Mouse (Mus musculus) Patski (cell line): ENCODE data around the gene Rilp. TPM values are rescaled to one million over a fixed set of nuclear protein-coding genes. Genes with fewer than 3 reads are reported as not detected.

Experiments used
- ATAC-seq: fragments of 100-300 bp; one replicate; pipeline ENCODE4 v1.8.0; 2021
- CTCF ChIA-PET: fragments of 350-600 bp; sonication (Branson Sonifier 250); formaldehyde crosslinking; loops from one replicate; lab custom pipeline; 2022; ENCODE audit warnings: inconsistent platforms; lab: Charles Lee
- POLR2A ChIA-PET: fragments of 350-600 bp; sonication (Branson Sonifier 250); formaldehyde crosslinking; loops from one replicate; lab custom pipeline; 2022; ENCODE audit warnings: antibody characterized with exemption, inconsistent platforms; lab: Charles Lee
- DNase-seq: peaks from one replicate; pipeline ENCODE4 v3.0.0-alpha.2; 2011; ENCODE audit warnings: low read depth, low spot score
- H3K27me3 ChIP-seq: fragments of 371-371 bp; one replicate; pipeline ENCODE4 v1.5.1; 2021
- CTCF ChIP-seq: fragments of 100-300 bp; IDR thresholded peaks from one replicate; pipeline ENCODE4 v1.5.1; 2021
- in situ Hi-C: fragments of 300-500 bp; cut with MboI; formaldehyde crosslinking; loops from 3 replicates; pipeline ENCODE4 v1.11.1; 2018; ENCODE audit warnings: low pct_unique_long_range_greater_than_20kb, mixed read lengths
- polyA plus RNA-seq: library from polyadenylated mRNA; unstranded; gene quantifications from one replicate; pipeline ENCODE4 v1.2.3, GENCODE M21; 2021

Rilp gene
- 1.4 TPM for polyA plus RNA-seq

DNA sequence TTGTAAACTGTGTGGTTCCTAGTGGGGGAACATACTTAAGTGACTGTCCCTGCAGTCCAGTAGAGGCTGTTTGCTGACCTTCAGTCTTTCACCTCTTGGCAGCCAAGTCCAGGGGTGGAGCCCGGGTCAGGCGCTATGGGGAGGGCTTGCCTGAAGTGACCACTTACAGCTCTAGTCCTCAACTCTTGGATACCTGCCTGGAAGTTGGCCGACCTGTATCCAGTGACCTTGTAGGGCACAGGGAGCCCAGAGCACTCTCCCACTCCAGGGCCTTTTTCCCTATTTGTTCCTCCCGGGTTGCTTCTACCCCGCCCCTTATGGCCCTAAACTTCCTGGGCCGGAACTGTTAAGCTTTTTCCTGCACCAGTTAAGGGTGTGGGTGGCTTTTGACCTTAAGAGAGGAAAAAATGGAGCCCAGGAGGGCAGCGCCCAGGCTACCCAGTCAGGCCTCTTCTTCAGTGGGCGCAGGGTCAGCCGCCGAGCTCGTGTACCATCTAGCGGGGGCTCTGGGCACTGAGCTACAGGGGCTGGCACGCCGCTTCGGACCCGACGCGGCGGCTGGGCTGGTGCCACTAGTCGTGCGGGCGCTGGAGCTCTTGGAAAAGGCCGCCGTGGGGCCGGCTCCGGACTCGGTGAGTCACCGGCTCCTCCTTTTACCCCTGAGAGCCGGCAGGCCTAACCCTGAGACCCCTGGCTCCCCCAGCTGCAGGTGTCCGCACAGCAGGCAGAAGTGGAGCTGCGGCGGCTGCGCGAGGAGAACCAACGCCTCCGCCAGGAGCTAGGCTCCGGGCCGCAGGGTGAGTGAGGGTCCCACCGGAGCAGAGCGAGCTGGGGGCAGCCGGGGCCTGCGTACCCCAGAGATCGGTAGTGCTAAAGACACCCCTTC lies at the start of gene Rilp:
TSS of gene Rilp (plus strand) at position 354 of the 886 bp plus-strand sequence.
- ATAC-seq = peak; percentile 21
- DNase-seq = no peak
- ChIA-PET POLR2A (interaction anchor here (0.6 to 2.3 kb wide), 7 partner anchors 10 to 49 kb away, joined by 3 to 7 read pairs (median 5); partner anchors contain the start of genes Prpf8 and Tlcd2), CTCF (interaction anchor here (0.8 to 4.6 kb wide), 13 partner anchors 12 to 107 kb away, joined by 3 to 42 read pairs (median 4); partner anchors contain the start of genes Prpf8, Tlcd2 and Wdr81)
- in situ Hi-C loops = loop anchor here (10.0 kb wide), 1 partner anchor 105 kb away; no protein-coding TSS in a partner anchor
- TF ChIP-seq CTCF = no peak
- H3K27me3 ChIP-seq = no peaks in the 10 kb centered on the region

DNA sequence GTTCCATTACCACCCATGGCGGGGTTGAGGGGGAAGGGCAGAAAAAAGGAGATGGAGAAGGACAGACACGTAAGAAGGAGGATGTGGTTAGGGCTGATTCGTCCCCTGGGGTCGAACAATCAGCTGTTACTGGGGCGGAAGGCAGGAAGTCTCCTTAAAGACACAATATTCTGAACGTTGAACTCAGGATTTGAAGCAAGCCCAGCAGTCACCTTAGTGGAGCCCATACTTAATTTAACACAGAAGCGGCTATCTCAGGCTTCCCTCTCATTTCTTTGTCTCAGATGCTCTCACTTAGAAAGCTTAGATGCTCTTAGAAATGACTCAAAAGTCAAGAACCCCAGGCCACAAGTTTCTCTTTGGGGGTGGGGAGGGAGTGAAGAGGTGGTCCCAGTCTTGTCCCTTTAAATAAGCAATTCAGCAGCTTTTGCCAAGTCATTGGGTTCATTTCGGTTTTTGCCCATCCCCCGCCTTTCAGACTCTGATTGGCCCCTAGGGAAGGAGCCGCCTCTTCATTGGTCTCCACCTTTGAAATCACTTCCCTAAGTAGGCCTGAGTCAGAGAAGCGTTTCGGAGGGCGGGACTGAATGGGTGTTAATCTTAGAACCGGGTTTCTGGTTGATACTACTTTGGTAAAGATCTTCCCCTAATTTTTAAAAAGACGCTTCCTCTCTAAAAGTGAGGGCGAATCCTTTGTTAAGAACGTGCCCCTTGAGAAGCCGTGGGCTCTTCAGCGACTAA lies 49.6 kb upstream of the Rilp start:
- in situ Hi-C loops = loop anchor here (5.0 to 10.0 kb wide), 3 partner anchors 58 to 475 kb away; partner anchors contain the start of gene Ovca2
- TF ChIP-seq CTCF = no peak
- DNase-seq (no peak), ATAC-seq (peak; percentile 24)
- H3K27me3 ChIP-seq = no peaks in the 10 kb centered on the region
- ChIA-PET POLR2A (interaction anchor here (0.7 to 4.2 kb wide), 4 partner anchors 50 to 115 kb away, joined by 3 to 25 read pairs (median 4); partner anchors contain the start of genes Rilp, Rpa1 and Smyd4), CTCF (interaction anchor here (0.9 to 5.6 kb wide), 5 partner anchors 20 to 58 kb away, joined by 3 to 36 read pairs (median 4); partner anchors contain the start of gene Rilp)

GRCm38 (mm10) chr11:75460844-75461742 lies 48.8 kb upstream of the Rilp start, which contains the start of gene Tlcd2:
Gene Tlcd2, plus strand, starts transcription at chr11:75461715.
- no peak for TF ChIP-seq CTCF
- CTCF ChIA-PET = interaction anchor here (1.2 to 5.6 kb wide), 3 partner anchors 19 to 59 kb away, joined by 4 to 36 read pairs (median 4); partner anchors contain the start of gene Rilp
- peak; percentile 65 for ATAC-seq
- H3K27me3 ChIP-seq = no peaks in the 10 kb centered on the region
- peak; percentile 99 for DNase-seq
- POLR2A ChIA-PET = interaction anchor here (0.7 to 4.2 kb wide), 4 partner anchors 49 to 116 kb away, joined by 3 to 25 read pairs (median 4); partner anchors contain the start of genes Rilp, Rpa1 and Smyd4
- in situ Hi-C loops = loop anchor here (5.0 to 10.0 kb wide), 3 partner anchors 59 to 476 kb away; partner anchors contain the start of gene Ovca2

- POLR2A ChIA-PET = interaction anchor here (1.4 to 4.2 kb wide), 3 partner anchors 8 to 59 kb away, joined by 5 to 25 read pairs (median 6); partner anchors contain the start of gene Rilp
- ATAC-seq = peak; percentile 0
- no peaks in the 10 kb centered on the region for H3K27me3 ChIP-seq
- no peak for DNase-seq
- no peak for TF ChIP-seq CTCF
- CTCF ChIA-PET = interaction anchor here (1.2 to 5.6 kb wide), 3 partner anchors 19 to 60 kb away, joined by 4 to 36 read pairs (median 4); partner anchors contain the start of gene Rilp
- in situ Hi-C loops = loop anchor here (5.0 to 10.0 kb wide), 3 partner anchors 59 to 477 kb away; partner anchors contain the start of gene Ovca2
Observed at GRCm38 (mm10) chr11:75461743-75462252, 48.1 kb upstream of the Rilp start.

GRCm38 (mm10) chr11:75462253-75462783 lies 47.6 kb upstream of the Rilp start:
- DNase-seq (no peak), ATAC-seq (peak; percentile 33)
- CTCF ChIA-PET = interaction anchor here (1.4 to 1.8 kb wide), 2 partner anchors 49 to 270 kb away, joined by 4 to 6 read pairs; no protein-coding TSS in a partner anchor
- no peak for TF ChIP-seq CTCF
- H3K27me3 ChIP-seq = no peaks in the 10 kb centered on the region
- in situ Hi-C loops = loop anchor here (5.0 to 10.0 kb wide), 3 partner anchors 60 to 478 kb away; partner anchors contain the start of gene Ovca2
- POLR2A ChIA-PET = interaction anchor here (0.8 to 2.3 kb wide), 5 partner anchors 9 to 59 kb away, joined by 3 to 7 read pairs (median 5); partner anchors contain the start of gene Rilp

GRCm38 (mm10) chr11:75462865-75463336 lies 47.0 kb upstream of the Rilp start:
- TF ChIP-seq CTCF = no peak
- CTCF ChIA-PET = interaction anchor here (0.7 to 1.8 kb wide), 5 partner anchors 12 to 270 kb away, joined by 3 to 6 read pairs (median 4); no protein-coding TSS in a partner anchor
- H3K27me3 ChIP-seq = no peaks in the 10 kb centered on the region
- POLR2A ChIA-PET = interaction anchor here (0.6 to 1.5 kb wide), 8 partner anchors 9 to 292 kb away, joined by 3 to 7 read pairs (median 3); partner anchors contain the start of gene Rilp
- in situ Hi-C loops = loop anchor here (5.0 to 10.0 kb wide), 3 partner anchors 61 to 478 kb away; partner anchors contain the start of gene Ovca2
- ATAC-seq = peak; percentile 59
- no peak for DNase-seq

DNA sequence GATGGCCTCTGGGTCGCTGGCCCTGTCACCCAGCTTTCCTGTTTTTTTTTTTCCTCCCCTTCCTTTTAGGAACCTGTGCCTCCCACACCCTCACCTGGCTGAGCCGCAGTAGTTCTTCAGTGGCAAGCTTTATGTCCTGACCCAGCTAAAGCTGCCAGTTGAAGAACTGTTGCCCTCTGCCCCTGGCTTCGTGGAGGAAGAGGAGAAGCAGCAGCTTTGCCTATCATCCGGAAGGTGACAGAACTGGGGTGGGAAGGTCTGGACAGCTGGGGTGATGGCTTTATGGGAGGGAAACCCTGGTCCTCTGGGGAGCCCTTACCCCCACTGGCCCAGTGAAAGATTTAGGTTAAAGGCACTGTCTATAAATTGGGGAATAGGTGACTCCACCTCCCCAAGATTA lies 46.3 kb upstream of the Rilp start:
- TF ChIP-seq CTCF = no peak
- H3K27me3 ChIP-seq = no peaks in the 10 kb centered on the region
- POLR2A ChIA-PET = interaction anchor here (0.6 to 1.5 kb wide), 7 partner anchors 10 to 293 kb away, joined by 3 to 7 read pairs (median 3); partner anchors contain the start of gene Rilp
- in situ Hi-C loops = loop anchor here (5.0 to 10.0 kb wide), 3 partner anchors 61 to 479 kb away; partner anchors contain the start of gene Ovca2
- DNase-seq = no peak
- CTCF ChIA-PET = interaction anchor here (0.7 to 1.8 kb wide), 5 partner anchors 13 to 271 kb away, joined by 3 to 6 read pairs (median 4); no protein-coding TSS in a partner anchor
- no peak for ATAC-seq
